Mouse (Mus musculus): ENCODE results near the gene Fcho2.

The Fcho2 gene

DNA sequence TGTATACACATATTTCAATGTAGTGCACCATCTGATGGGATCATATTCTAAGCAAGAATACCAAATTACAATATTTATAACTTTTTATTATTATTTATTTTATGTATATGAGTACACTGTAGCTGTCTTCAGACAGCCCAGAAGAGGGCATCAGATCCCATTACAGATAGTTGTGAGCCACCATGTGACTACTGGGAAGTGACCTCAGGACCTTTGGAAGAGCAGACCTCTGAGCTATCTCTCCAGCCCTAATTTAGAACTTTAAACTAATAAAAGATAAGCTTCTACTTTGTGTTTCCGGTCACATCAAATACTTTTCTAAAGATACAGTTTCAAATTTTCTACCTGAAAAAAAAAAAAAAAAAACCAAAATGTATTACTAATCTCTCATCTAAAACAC, 6.2 kb downstream of the Fcho2 start:
- DNase-seq (ENCODE audit: low read depth, low spot score) = no peak

DNA sequence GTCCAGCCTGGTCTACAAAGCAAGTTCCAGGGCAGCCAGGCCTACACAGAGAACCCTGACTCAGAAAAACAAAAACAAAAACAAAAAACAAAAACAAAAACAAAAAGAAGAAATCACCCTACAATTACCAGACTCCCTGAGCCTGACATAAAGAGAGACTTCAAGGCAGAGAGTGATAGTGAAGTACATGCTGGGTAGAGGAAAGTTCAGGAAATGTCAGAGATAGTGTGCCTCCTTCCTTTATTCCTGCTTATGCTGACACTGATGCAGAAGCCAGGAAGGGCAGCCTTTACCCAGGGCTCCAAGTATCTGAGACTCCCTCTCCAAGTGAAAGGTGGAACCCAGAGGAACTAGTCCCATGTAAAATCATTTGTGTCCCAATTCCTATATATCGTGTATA, 10.8 kb downstream of the Fcho2 start:
- DNase-seq (ENCODE audit: low read depth, low spot score) = no peak

DNA sequence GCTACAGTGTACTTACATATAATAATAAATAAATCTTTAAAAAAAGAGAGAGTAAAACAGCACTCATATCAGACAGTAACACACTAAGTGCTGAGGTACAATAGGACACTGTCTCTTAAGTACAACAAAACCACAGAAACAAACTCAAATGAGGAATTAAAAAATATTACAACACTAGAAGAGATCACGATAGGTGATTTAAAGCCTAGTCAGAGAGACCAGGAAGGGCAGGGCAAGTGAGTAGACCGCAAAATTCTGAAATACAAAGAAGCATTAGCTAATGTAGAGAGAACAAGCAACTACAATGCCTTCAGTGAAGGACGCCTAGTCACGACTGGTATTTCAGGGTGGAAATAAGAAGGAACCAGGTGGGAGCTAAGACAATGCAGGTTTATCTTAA, 11.6 kb downstream of the Fcho2 start:
- DNase-seq (ENCODE audit: low read depth, low spot score) = no peak

DNA sequence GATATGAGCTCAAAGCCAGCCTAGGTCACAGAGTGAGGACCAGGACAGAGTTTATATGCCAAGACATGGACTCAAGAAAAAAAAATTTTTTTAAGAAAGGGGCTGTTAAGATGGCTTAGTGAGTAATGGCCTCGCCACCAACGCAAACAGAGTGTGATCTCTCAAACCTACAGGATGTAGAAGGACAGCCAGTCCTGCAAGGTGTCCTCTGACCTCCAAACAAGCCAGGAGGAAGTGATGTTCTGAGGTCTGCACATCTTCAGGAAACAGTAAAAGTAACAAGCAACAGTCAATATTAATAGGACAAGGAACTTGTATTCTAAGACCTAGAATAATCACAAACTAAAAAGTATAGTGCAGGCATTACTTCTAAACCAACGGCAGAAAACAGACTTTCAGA, 12.3 kb downstream of the Fcho2 start:
- no peak for DNase-seq (ENCODE audit: low read depth, low spot score)

DNA sequence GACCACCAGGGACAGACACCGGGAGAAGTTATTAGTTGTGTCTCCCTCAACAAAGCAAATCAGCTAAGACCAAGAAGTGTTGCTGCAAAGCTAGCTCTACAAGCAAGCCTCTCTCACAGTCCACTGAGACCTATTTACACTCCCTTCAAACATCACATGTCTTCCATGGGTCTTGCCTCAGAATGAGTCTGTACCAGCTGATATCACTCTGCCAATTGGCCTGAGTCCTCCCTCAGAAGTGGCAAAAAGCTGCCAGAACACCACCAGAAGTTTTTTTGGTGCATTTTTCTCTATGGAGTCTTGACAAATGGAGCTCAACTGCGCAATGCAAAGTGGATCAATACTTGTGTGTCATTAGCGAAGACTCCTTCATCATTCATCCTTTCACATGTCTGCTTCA, 19.7 kb downstream of the Fcho2 start:
- no peak for DNase-seq (ENCODE audit: low read depth, low spot score)

DNA sequence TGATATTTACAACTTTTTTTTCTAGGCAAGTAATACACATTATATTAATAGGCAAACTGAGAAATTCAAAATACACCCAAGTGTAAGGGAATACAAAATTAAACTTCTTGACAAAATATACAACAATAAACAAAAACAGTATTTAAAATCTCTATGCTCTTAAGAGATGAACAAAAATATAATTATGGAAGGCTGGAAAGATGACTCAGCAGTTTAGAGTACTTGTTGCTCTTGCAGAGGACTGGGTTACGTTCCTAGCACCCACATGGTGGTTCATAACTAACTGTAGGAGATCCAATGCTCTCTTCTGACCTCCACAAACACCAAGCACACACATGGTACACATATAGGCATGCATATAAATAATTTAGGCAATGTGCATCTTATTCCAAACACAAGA, 22.4 kb downstream of the Fcho2 start:
- DNase-seq (ENCODE audit: low read depth, low spot score) = no peak

DNA sequence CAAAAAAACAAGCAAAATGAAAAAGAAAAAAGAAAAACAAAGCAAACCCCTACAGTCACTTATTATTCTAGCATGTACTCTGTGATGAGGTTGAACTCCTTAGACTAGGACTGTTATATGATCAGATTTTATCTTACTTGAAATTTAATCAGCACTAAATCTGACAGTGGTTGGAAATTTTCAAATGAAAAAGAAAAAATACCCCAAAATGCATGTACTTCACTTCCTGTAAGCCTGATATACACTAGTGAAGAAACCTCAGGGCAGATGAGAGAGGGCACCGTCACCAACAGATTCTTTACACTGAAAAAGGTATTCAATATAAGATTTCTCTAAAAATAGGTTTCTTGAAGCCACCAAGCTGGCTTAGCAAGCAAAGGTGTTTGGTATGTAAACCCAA, 23.6 kb downstream of the Fcho2 start:
- DNase-seq (ENCODE audit: low read depth, low spot score) = no peak

DNA sequence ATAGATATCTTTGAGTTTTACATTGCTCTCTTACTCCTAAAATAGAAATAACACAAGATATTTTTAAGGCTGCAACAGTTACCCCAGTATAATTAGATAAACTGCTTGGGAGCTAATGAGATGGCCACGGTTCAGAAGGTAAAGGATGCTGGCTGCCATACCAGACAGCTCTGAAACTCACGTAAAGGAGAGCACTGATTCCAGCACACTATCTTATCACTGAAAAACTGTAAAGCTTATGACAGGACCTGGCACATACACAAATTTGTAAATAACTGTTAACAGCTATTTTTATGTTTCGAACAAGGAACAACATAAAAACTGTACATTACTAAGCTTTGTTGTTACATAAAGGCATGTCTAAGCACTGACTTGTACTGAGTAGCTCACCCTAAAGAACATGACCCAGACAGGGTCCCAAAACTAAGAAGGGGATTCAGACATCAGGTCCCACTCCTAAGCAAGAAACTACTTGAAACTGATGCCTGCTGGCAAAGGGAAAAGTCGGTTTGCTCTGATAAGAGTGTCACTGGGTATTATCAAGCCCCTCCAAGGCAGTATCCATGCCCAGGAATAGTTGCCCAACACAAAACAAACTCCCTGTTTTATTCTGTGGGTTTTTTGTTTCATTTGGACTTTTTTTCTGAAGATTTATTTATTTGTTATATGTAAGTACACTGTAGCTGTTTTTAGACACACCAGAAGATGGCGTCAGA, 28.1 kb downstream of the Fcho2 start:
- no peak for DNase-seq (ENCODE audit: low read depth, low spot score)

DNA sequence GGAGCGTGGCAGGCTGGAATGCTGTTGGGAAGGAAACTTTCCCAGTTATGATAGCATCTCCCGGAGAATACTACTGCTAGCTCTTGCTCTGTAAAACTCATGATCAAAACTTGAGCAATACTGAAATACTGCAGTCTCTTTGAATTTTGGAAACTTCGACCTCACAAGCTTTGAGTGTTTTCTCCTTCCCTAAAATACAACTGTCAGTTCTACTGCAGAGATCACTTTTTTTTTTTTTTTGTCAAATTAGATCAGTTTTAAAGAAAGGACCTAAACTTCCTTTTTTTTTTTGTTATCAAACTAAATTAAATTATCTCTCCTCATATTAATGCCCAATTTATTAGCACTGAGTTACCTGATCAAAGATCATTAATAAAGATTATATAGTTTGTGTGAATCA, 37.3 kb downstream of the Fcho2 start:
- no peak for DNase-seq (ENCODE audit: low read depth, low spot score)

DNA sequence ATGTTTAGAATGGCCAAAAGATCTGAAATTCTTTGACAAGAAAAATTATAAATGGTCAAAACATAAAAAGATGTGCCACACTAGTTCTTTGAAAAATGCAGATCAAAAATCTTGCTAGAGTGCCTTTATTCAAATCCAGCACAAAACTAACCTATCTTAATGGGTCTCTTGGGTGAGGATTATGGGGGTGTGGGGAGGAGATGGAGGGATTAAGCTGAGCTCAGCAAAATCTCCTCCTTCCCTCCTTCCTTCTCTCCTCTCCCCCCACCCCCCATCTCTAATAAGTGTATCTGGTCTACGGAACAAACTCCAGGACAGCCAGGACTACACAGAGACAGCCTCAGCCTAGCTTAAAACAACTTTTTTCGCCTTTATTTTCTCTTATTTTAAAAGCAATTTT, 43.8 kb downstream of the Fcho2 start:
- no peak for DNase-seq (ENCODE audit: low read depth, low spot score)

DNA sequence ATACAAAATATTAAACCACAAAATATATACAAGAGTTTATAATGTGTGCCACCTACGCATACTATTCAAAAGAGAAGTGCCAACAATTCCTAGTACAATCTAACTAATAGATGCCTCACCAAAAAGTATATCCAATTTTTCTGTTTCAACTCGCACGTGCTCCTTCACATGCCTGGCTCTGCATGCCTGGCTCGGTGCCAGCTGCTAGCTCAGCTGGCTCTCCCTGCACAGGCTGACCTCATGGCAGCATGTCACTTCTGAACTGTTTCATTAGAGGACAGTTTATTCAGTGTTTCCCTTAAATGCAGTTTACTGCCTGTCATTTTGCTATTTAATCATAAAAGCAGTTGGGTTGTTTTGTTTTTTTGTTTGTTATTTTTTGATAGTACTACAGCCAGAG, 46.9 kb downstream of the Fcho2 start:
- peak; percentile 46 for DNase-seq (ENCODE audit: low read depth, low spot score)

DNA sequence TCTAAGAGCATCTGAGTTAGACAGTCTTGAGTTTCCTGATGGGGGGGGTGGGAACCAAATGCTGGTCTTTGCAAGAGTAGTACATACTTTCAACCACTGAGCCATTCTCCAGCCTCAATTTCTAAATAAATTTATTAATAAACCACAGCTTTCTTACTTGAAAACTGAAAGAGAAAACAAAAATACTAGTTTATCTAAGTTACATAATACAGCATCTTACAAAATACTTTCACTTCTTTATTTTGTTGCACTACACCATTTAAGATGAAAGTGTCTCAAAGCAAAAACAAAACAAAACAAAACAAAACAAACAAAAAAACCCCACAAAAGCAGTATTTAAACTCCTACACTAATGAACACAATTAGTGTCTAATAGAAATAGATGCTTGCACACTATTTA, 53.5 kb downstream of the Fcho2 start:
- no peak for DNase-seq (ENCODE audit: low read depth, low spot score)

DNA sequence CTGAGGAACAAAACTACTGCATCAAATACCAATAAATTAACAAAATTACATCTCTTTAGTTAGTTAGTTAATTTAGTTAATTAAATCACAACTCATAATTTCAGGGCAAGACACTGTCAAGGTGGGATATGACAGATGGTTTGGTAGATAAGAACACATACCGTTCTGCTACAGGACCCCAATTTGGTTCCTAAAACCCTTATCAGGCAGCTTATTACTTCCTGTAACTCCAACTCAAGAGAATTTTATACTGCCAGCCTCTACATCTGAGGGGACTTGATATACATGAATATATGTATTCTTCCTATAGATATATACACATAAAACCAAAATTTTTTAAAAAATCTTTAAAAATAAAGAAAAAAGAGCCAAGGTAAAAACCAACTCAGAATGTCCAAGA, 59.4 kb downstream of the Fcho2 start:
- DNase-seq (ENCODE audit: low read depth, low spot score) = no peak

DNA sequence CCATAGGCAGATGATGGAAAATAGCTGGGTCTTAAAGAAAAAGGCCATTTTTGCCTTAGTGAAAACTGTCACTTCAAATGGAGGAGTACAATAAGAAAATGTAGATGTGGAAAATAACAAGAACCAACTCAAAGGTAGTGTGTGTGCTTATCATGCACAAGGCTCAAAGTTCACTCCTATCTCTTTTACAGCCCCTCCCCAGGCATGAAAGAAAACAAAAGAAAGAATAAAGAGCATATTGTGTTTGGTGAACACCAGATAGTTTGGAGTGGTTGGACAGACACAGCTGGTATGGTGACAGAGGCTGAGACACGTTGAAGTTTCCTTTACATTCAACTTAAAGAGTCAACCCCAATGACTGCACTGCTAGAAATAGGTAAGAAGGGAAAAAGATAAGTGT, 70.6 kb downstream of the Fcho2 start:
- DNase-seq (ENCODE audit: low read depth, low spot score) = no peak

DNA sequence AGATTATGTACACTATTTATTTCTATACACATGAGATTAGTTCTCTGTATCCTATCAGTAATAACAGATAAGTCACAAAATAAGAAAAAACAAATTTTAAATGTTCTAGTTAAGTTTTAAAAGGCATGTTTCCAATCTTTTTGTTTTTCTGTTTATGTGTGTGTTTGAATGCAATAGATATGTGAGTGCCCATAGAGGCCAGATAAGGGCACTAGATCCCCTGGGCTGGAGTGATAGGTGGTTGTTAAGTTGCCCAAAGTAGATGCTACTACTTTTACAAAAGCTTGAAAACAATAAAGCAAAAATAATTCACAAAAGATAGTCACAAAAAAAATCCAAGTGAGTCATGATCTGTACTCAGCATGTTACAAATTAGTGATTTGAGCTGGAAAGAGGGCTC, 71.4 kb downstream of the Fcho2 start:
- no peak for DNase-seq (ENCODE audit: low read depth, low spot score)

DNA sequence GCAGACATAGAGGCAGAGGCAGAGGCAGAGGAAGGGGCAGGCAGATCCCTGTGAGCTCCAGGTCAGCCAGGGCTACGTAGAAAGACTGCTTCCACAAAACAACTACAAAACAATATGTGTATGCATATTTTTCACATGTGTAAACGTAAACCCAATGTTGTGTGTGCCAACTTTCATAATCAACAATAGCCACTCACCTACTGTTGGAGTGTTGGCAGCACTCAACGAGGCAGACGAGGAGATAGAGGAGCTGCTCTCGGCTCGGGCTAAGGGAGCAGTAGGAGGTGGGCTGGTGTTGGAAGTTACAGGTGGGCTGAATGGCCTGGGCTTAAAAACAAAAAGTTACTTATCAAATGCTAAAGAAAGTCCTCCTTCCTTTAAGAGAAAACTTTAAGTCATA, 72.0 kb downstream of the Fcho2 start:
- DNase-seq (ENCODE audit: low read depth, low spot score) = no peak

DNA sequence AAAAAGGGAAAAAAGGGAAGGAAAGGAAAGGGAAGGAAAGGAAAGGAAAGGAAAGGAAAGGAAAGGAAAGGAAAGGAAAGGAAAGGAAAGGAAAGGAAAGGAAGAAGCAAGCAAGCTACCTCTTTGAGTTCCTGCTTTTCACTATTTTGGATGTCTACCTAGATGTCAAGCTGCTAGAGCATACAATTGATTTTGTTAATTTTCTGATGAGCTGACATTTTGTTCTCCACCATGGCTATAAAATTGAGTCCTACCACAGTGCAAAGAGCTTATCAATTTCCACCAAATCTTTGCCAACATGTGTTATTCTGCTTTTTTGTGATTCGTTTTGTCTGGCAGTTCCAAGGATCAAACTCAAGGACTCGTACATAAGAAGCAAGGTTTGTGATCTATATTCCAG, 77.0 kb downstream of the Fcho2 start:
- no peak for DNase-seq (ENCODE audit: low read depth, low spot score)

DNA sequence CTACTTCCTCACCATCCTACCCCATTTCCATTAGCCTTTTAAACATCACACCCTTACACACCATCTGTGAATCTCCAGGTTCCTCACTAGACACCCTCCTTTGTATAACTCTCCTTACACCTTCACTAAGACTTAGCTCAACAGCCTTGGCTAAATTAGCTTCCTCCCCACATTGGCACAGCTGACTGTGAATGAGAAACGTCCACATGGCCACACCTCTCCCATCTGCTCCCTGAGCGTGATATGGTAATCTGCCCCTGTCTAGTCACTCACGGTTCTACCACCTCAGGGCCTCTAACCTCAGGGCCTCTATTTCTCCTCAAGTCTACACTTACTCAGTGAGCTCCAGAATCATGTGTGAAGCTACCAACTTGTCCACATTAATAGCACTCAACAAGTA, 82.0 kb downstream of the Fcho2 start:
- DNase-seq (ENCODE audit: low read depth, low spot score) = no peak

DNA sequence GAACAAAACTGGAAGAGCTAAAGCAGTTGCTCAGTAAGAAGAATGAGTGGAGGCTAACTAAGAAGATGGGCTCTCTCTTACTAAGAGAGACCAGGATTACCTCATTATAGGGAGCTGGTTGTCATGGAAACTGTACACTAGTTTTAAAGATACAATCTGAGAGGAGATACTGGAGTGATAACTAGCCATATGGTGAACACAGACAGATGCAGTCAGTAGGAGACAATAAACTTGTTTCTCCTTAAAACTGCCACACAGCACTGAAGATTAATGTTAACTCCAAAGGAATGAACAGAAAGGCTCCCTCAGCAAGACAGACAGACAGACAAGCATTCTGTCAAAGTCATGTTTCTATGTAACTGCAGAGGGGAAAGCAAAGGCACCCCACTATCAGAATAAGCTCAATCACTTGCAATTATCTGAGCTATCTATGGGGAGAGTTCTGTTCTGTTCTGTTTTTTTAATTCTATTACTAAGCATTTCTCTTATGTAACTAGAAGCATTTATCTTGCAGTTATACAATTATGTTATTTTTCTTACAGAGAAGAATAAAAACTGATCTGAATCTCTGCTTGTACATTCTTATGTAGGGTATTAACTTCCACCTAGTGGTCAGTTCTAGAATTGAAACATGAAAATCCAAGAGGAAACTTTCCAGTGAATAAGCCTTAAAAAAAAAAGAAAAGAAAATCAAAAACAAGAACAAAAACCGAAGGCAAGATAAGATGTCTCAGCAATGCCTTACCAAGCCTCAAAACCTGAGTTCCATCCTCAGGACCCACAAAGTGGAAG, 85.8 kb downstream of the Fcho2 start:
- DNase-seq (ENCODE audit: low read depth, low spot score) = peak; percentile 16

DNA sequence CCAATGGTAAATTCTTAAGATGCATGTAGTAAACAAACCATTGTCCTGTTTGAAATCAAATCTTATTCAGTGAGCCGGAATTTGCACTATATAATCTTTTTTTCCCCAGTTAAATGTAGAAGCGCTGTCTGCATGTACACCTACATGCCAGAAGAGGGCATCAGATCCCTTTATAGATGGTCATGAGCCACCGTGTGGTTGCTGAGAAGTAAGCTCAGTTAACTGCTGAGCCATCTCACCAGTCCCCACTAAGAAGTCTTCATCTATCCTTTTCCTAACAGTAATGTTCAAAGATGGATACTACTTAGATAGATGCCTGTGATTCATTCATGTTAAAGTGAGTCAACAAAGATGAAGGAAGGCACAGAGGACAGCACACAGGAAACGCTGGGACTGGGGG, 88.8 kb downstream of the Fcho2 start:
- DNase-seq (ENCODE audit: low read depth, low spot score) = no peak

DNA sequence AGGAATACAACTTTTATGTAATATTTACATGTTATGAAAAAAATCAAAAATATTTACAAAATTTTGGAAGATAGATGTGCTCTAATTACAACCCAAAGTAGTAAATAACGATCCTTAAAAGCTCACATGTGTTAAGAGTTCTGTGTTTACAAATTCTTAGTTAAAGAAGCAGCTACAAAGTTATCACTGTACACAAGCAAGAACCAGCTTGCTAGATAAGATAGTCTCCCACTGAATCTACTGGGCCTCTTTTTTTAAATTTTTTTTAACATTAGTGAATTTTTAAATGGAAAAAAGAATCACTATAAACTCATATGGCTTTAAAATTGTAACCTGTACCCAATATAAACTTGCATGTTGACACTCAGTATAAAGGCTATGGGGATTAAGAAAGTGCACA, 91.8 kb downstream of the Fcho2 start:
- DNase-seq (ENCODE audit: low read depth, low spot score) = no peak

DNA sequence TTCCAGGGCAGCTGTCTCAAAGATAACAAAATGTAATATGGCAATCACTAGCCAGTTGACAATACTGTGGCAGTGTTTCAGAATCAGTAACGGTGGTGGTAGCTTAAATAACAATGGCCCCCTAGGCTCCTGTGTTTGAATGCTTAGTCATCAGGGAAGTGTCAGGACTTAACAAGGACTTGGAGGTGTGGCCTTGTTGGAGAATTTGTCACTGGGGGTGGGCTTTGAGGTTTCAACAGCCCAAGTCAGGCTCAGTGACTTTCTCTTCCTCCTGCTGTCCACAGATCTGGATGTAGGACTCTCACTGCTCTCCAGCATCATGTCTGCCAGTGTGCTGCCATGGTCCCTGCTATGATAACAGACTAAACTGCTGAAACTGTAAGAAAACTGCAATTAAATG, 93.0 kb downstream of the Fcho2 start:
- DNase-seq (ENCODE audit: low read depth, low spot score) = no peak

DNA sequence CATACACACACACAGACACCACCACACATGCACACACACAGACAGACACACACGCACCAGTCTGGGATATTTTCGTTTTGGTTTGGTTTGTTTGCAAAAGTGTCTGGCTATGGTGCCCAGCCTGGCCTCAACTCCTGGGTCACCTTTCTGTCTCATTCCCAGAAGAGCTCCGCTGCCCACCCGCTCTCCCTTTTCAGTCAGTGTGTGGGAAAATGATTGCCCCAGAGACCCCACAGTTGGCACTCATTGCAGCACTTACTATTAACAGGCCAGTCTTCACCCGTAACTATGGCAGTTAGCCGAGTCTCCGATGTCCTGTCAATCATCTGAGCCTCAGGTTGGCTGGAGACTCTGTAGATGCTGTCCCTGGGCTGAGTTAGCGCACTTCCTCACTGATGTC, 99.1 kb downstream of the Fcho2 start:
- no peak for DNase-seq (ENCODE audit: low read depth, low spot score)
